Mouse (Mus musculus) heart, postnatal 4 days (tissue): ENCODE measurements around the gene Prdx5. TPM values are rescaled to one million over a fixed set of nuclear protein-coding genes. Genes with fewer than 3 reads are reported as not detected.

Experiments used
- DNase-seq: peaks from one replicate; pipeline ENCODE4 v3.0.0; 2021
- microRNA-seq, 2 experiments: library from miRNA; unstranded; fragments of <30 nt; microRNA quantifications; one replicate each; pipeline ENCODE4 v1.2.0; 2021 to 2022
- total RNA-seq, 2 experiments: library from RNA; stranded (reverse); gene quantifications; 2 replicates each; pipeline ENCODE4 v1.2.3; 2021

The Prdx5 gene
- total RNA-seq, 2 experiments from 2014 or later: 309 to 336 TPM

- no peak for DNase-seq
Measured at GRCm38 (mm10) chr19:6877965-6878364, 31.9 kb downstream of the Prdx5 start.

GRCm38 (mm10) chr19:6876799-6877198, 33.1 kb downstream of the Prdx5 start:
- DNase-seq: no peak

- no peak for DNase-seq
Measured at GRCm38 (mm10) chr19:6875834-6876233, 34.1 kb downstream of the Prdx5 start.

- no peak for DNase-seq
Measured at GRCm38 (mm10) chr19:6874257-6874656, 35.6 kb downstream of the Prdx5 start.

GRCm38 (mm10) chr19:6872701-6873100, 37.2 kb downstream of the Prdx5 start:
- no peak for DNase-seq

- DNase-seq: no peak
Measured at GRCm38 (mm10) chr19:6871574-6872271, 38.2 kb downstream of the Prdx5 start.

GRCm38 (mm10) chr19:6869355-6869754, 40.6 kb downstream of the Prdx5 start:
- DNase-seq: peak; percentile 50

GRCm38 (mm10) chr19:6861451-6861850, 48.5 kb downstream of the Prdx5 start:
- no peak for DNase-seq

GRCm38 (mm10) chr19:6860706-6861105, 49.2 kb downstream of the Prdx5 start:
- no peak for DNase-seq

- no peak for DNase-seq
Measured at GRCm38 (mm10) chr19:6859971-6860370, 49.9 kb downstream of the Prdx5 start.

- no peak for DNase-seq
Measured at GRCm38 (mm10) chr19:6859032-6859651, 50.8 kb downstream of the Prdx5 start.

- DNase-seq: no peak
Measured at GRCm38 (mm10) chr19:6858031-6858430, 51.9 kb downstream of the Prdx5 start, which contains the start of gene Ccdc88b. Gene Ccdc88b (minus strand): TSS chr19:6858211.

GRCm38 (mm10) chr19:6857391-6858005, 52.4 kb downstream of the Prdx5 start:
- DNase-seq: no peak

- no peak for DNase-seq
Measured at GRCm38 (mm10) chr19:6857003-6857360, 52.9 kb downstream of the Prdx5 start.

Small RNA genes lying within 50 kb of the gene (microRNA-seq; reads per million reads assigned to microRNA genes)
- 7.0 to 10.0 reads per million in 2 experiments for gene Mir6990

Other genes with a start within 250 kb of the Prdx5 start
- gene Rps6ka4, start 69.5 kb downstream of the Prdx5 start, total RNA-seq: 10 to 100 TPM; 22.6 to 28.7 TPM
- under 1 TPM; 0.41 to 0.52 TPM for gene Ccdc88b, start 51.9 kb downstream of the Prdx5 start, total RNA-seq
- 10 to 100 TPM; 34.4 to 35.5 TPM for gene Trmt112, start 408 bp downstream of the Prdx5 start, total RNA-seq
- gene Esrra, start 11.7 kb upstream of the Prdx5 start, total RNA-seq: 100 to 1,000 TPM; 111 to 119 TPM
- gene Catsperz, start 15.3 kb upstream of the Prdx5 start, total RNA-seq: not detected
- gene Kcnk4, start 24.4 kb upstream of the Prdx5 start, total RNA-seq: under 1 TPM in 1 of 2 experiments, not detected in 1; 0.56 TPM
- gene Bad, start 31.8 kb upstream of the Prdx5 start, total RNA-seq: 10 to 100 TPM; 29.6 to 30.5 TPM
- gene Gpr137, start 32.4 kb upstream of the Prdx5 start, total RNA-seq: 10 to 100 TPM; 18.7 to 21.4 TPM
- gene Ppp1r14b, start 64.9 kb upstream of the Prdx5 start, total RNA-seq: 100 to 1,000 TPM; 243 to 246 TPM
- gene Plcb3, start 66.4 kb upstream of the Prdx5 start, total RNA-seq: 10 to 100 TPM; 17.4 to 19.9 TPM
- gene Fkbp2, start 70.4 kb upstream of the Prdx5 start, total RNA-seq: 10 to 100 TPM; 23.5 to 26.6 TPM
- 100 to 1,000 TPM; 263 to 265 TPM for gene Vegfb, start 77.5 kb upstream of the Prdx5 start, total RNA-seq
- gene Dnajc4, start 82.5 kb upstream of the Prdx5 start, total RNA-seq: 10 to 100 TPM; 48.7 to 49.2 TPM
- gene Nudt22, start 86.0 kb upstream of the Prdx5 start, total RNA-seq: 10 to 100 TPM; 27.2 to 29.0 TPM
- 10 to 100 TPM; 22.6 to 25.7 TPM for gene Trpt1, start 86.0 kb upstream of the Prdx5 start, total RNA-seq
- gene Fermt3, start 109.4 kb upstream of the Prdx5 start, total RNA-seq: 1 to 10 TPM; 3.5 to 3.7 TPM
- 100 to 1,000 TPM; 139 to 151 TPM for gene Stip1, start 129.9 kb upstream of the Prdx5 start, total RNA-seq
- 100 to 1,000 TPM; 107 to 126 TPM for gene Macrod1, start 146.7 kb upstream of the Prdx5 start, total RNA-seq
- gene Flrt1, start 195.6 kb upstream of the Prdx5 start, total RNA-seq: 1 to 10 TPM; 1.8 to 2.1 TPM